Mouse (Mus musculus) heart, postnatal 36 days (tissue): Measurements from ENCODE around the gene Lbr. TPM values are rescaled to one million over a fixed set of nuclear protein-coding genes. Genes with fewer than 3 reads are reported as not detected.
A peak's percentile ranks its signal among the peaks of the same experiment; 100 is the strongest.

Experiments
- DNase-seq, 2 experiments: peaks; one replicate each; pipeline ENCODE4 v3.0.0; 2021 to 2022
- intact Hi-C: fragments of 180-260 bp; cut with DNase I; formaldehyde crosslinking; loops from one replicate; pipeline ENCODE4 v1.15.1; 2025
- total RNA-seq, 2 experiments: library from RNA; stranded (reverse); gene quantifications; 2 replicates each; pipeline ENCODE4 v1.2.3; 2021

The Lbr gene
- 10 to 100 TPM; 24.5 to 27.8 TPM for total RNA-seq

DNA sequence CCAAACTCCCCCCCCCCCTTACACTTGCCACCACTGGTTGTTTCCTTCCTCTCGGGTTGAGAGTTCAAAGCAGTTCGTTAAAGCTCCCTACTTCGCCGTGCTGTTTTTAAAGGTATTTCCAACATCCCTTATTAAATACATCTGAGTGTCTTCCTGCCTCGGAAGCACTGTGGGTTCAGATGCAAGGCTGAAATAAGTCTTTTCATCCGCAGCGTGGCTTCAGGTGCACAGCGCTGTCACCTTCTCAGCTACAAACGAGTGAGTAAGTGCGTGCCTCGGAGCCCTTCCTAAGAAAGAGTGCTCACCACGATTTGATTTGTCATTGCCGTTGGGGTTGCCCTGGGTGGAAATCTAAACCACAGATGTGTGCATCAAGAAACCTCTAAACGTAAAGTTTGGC, at the start of gene Lbr:
Lbr (minus strand) TSS at position 266 of the 400 bp plus-strand sequence.
- intact Hi-C loops: loop anchor here (10.0 kb wide), 1 partner anchor 442 kb away; the partner anchor contains the start of gene Degs1
- peak in 1 of 2 experiments; percentile 40 for DNase-seq

DNA sequence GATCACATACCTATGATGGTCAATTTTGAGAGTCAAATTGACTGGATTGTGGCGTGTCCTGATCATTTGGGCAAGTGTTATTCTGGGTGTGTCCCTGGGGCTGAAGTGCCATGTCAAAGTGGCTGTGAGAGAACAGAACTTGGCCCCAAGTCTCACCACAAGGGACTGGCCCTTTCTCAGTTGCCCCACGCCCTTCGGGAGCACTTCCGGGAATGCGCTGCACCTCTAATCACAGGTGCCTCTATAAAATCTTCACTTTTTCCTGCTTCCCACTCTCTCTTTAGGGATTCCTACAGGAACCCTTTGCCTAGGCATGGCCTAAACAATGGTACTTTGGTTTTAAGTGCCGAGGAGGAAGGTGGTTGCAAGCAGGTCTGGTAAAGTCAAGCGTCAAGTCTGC, 46.8 kb upstream of the Lbr start:
- intact Hi-C loops: loop anchor here (5.0 to 10.0 kb wide), 2 partner anchors 123 to 655 kb away; no protein-coding TSS in a partner anchor
- DNase-seq: no peak

DNA sequence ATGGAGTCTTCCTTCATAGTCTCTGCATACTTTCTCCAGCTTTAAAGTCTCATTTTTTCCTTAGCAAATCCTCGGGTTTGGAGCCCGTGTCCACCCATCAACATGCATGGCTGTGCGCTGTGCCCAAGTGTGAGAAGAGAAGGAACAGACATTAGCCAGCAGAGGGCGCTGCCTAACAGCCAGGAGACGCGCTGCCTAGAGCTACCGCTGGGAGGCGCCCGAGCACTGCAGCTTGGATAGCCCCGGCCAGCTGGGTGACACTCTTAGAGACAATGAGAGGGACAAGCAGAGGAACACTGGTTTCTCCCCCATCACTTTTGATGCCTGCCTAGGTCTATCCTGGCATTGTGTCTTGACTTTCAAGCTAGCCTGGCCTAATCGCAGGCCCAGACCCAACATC, 46.0 kb upstream of the Lbr start:
- peak; percentile 95 to 97 for DNase-seq
- intact Hi-C loops: loop anchor here (1.0 to 10.0 kb wide), 3 partner anchors 226 to 656 kb away; no protein-coding TSS in a partner anchor

DNA sequence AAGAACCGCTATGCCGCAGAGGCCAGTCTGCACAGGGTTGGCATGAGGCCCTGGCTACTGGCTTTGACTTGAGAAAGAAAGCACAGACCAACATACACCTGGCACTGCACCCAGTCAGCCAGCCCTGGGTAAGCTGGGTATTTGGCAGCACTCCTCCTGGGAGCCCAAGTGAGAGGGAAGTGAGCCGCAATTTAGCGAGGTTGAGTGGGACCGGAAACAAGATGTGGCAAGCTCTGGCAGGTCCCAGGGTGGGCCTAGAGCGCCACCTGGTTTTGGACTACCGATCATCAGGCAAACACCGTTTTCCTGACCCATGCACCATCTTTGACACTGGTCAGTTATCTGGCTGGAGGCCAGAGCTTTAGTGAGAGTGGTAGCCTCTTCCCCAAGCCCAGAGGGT, 38.7 kb upstream of the Lbr start:
- peak; percentile 69 to 70 for DNase-seq
- intact Hi-C loops: loop anchor here (2.0 to 10.0 kb wide), 5 partner anchors 41 to 663 kb away; no protein-coding TSS in a partner anchor

DNA sequence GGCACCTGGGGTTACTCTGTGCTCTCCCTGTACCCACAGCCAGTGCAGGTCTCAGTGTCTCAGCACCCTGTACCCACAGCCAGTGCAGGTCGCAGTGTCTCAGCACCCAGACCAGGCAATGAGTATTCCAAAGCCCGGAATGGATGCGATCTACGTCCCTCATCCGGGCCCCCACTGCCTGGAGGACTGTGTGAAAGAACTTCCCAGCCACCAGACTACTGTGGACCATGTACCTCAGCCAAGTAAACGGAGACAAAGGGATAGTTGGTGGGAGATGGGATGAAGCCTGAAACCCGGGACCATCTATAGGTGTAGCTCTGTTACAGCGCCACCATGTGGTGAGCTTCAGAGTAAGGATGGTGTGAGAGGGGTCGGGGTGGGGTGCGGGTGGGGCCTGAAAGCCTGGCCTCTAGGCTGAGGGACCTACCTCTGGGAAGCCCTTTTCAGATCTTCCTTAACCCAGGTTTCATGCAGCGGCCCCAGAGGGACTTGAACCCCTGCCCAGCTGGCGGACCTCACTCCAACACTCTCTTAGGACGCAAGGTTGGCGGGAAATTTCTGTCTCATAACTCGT, 38.0 kb upstream of the Lbr start:
- intact Hi-C loops: loop anchor here (2.0 to 10.0 kb wide), 5 partner anchors 40 to 664 kb away; no protein-coding TSS in a partner anchor
- no peak for DNase-seq

DNA sequence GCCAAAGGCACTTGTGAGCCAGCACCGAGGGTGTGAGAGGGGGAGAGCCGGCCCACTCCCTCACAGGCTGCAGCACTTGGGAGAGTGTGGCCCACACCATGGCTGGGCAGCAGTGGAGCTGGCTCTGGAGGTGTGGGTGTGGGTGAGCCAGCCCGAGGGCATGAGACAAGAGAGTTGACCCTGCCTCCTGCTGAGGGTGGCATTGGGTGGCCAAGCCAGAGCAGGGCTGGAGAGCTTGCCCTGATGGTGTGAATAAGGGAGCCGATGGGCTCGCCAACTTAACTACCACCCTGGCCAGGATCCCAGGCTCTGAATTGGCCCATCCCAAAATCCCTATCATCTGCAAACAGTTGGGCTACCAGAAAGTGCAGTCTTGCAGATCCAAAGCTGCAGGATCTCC, 35.6 kb upstream of the Lbr start:
- intact Hi-C loops: no loop called here
- no peak for DNase-seq

DNA sequence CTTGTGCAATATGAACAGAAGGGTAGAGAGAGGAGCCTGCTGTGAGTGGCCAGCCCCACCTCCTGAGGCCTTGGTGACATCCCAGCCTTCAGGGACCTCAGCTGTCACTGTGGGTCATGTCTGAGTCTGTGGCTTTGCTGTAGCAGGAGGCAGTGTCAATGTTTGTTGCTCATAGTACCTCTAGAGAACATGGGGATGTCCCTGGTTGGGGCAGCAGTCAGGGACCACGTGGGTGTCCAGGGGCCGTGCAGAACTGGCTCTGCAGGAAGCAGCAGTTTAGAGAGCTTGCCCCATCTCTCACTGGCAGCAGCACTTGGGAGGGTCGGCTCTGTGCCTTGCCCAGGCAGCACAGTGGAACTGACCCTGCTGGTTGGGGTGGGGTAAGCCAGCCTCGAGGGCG, 34.2 kb upstream of the Lbr start:
- intact Hi-C loops: no loop called here
- no peak for DNase-seq

DNA sequence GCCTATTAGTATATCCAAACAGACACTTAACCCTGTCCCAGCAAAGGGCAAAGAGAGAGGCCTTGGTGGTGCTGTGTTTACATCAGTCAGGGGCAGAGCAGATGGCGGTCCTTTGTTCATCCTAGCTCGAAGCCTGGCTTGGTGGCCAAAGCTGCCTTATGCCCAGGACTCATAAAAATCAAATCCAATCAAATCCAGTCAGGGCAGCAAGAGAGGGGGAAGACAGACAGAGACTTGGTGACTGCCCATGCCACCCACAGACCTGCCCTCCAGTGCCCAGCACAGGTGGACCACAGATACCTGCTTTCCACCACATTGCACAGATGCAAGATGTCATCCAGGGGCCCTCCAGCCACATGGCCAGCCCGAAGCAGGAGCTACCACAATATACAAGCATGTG, 33.8 kb upstream of the Lbr start:
- DNase-seq: no peak
- intact Hi-C loops: no loop called here

DNA sequence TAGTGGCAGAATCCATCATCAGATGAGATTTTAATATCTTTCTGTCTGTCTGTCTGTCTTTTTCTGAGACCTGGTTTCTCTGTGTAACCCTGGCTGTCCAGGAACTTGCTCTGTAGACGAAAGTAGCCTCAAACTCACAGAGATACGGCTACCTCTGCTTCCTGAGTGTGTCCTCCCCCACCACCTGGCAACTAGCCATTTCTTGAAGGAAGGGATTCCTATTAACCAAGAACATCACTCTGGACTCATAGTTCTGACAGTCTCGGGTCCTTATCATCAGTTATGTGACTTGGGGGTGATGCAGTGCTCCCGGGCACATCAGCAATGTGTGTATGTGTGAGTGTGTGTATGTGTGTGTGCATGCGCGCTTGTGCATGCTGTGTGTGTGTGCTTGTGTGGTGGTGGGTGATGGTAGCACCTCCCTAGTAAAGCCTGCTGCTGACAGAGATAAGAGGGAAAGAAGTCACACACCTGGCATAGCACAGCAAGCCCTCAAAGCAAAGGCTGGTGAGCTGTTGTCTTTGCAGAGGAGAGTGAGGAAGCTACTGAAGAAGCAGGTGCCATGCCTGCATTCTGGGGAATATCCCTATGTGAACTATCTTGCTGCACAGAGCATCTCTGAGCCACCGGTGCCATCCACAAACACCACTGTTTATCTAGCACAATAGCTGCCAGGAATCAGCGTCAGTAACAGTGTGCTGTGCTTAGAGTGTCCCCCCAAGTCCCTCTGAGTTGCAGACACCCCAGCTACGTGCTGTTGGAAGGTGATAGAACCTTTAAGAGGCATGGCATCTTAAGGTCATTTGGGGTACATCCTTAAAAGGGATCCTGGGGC, 30.5 kb upstream of the Lbr start:
- intact Hi-C loops: no loop called here
- DNase-seq: no peak

DNA sequence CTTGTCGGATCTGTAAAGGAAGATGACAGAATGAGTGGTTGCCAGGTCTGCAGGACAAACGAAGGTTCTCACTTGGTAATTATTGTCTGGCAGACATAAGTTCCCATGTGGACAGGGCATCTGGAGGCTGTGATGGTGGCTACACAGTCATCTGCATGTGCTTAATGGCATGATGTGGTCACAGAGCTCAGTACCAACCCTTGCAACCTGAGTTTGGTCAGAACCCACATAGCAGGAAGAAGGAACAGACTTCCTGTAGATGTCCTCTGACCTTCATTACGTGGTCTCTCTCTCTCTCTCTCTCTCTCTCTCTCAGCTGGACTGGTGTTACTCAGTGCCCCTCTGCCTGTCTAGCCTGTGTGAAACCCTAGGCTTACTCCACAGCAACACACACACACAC, 29.8 kb upstream of the Lbr start:
- DNase-seq: no peak
- intact Hi-C loops: no loop called here

DNA sequence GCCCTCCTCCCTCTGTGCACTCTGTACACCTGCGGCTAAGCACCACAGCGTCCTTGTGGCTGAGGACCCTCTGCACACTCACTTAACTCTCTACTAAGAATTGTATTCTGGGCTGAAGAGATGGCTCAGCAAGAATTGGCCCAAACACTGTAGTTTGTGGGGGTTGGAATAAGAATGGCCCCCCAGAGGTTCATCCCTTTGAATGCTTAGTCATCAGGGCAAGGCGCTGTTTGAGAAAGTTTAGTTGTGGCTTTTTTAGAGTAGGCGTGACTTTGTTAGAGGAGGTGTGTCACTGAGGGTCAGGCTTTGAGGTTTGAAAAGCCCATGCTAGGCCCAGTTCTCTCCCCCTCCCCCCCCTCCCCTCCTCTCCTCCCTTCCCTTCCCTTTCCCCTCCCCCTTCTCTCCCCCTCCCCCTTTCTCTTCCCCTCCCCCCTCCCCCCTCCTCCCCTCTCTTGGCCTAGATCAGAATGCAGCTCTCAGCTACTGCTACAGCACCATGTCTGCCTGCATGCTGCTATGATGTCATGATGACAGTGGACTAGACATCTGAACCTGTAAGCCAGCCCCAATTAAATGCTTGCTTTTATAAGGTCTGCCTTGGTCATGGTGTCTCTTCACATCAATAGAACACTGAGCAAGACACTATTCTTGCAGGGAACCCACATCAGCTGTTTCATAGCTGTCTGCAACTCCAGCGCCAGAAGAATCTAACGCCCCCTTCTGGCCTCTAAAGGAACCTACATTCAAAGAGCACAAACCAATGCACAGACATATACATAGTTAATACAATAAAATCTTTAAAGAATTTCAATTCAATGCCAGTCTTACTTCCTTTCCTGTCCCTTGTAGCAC, 23.8 kb upstream of the Lbr start:
- intact Hi-C loops: no loop called here
- no peak for DNase-seq

DNA sequence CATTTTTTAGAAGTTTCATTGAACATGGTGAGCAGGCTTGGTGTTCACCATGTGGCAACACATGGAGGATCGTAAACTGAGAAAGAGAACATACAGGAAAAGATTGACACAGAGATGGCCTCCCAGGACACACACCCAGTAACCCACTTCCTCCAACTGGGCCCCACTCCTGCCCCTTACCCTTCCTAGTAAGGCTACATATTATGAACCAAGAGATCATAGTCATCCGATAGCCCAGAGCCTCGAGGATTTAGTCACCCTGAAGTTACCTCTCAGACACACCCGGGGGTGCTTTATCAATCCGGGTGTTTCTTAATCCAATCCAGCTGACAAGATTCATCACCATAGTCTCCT, 23.0 kb upstream of the Lbr start:
- no peak for DNase-seq

DNA sequence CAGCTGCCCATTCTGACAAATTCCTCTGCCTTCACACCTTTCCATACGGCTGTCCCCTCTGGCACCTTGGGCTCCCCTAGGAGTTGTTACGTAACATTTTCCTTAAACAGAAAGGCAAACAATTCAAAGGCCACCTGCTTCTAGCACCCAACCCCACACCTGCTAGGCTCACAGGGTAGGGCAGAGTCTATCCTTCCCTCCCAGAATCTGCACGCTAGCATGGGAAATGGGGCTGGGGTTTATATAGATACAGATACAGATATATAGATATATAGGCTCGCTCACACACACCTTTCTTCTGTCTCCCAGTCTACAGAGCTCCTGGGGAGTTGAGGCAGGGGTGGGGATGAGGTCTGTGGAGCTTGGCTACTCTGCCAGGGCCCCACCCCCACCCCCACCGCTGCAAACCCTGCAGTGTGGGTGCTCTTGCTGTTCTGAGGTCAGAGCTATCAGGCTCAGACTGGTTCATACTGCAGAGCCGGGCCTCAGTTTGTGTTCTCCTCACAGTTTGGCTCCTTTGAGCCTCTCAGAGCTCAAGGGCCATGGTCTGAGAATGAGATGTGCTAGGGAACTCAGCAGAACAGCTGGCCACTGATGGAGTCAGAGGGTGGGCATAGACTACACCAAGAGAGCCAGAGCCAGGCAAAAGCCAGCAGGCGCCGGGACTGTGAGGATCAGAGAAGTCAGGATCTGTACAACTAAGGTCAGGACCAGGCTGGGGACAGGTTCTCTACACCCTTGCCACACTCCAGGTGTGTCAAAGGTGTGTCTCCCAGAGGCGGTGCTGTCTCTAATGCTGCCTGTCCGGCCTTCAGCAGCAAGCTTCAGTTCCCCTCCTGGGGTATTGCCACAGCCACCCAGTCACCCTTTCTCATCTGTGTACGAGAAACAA, 22.4 kb upstream of the Lbr start:
- intact Hi-C loops: no loop called here
- no peak for DNase-seq

More for the DNA sequence above, 23.0 kb upstream of the Lbr start:
- intact Hi-C loops: no loop called here

DNA sequence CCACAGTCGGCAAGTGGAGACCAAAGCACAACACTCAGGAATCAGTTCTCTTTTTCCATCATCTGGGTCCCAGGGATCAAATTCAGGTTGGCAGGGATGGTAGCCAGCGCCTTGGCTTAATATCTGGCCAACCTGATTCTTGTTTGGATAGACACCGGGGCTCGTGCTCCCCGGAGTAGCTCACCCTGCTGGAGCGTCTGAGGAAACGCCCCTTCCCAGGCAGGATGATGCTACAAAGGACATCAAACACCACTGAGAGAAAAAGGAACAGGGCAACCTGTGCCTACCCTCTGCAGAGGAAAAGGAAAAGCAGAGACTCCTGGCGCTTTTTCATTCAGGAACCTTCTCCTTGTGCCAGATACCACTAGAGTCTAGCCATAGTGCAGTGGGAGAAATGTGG, 20.6 kb upstream of the Lbr start:
- no peak for DNase-seq
- intact Hi-C loops: no loop called here

DNA sequence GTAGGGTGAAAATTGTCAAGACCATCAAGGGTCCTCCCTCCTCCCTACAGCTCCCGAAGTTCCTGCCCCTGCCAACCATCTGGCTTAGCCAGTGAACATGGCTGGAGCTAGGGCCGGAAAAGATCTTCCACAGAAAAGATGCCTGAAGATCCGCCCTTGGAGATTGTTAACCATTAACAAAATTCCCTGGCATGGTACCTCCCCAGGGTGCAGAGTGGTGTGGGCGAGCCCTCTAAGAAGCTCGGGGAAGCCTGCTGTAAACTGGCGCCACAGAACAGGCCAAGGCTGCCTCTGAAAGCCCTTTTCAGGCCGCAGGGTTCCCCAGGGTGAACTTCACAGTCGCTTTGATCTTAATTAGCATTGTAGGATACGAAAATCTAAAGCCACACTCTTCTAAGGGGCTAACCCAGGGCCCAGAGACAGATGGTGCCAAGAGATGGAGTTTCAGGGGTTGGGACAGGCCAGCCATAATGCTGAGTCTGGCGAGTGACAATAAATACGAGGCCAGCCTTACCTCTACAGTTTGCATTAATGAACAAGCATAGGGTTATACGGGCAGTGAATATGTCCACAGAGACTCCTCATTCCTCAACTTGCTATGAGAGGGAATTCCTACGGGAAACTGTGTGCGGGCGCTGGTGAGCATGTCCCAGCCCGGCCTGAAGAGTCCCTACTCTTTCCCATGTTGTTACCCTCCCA, 20.0 kb upstream of the Lbr start:
- intact Hi-C loops: no loop called here
- no peak for DNase-seq

DNA sequence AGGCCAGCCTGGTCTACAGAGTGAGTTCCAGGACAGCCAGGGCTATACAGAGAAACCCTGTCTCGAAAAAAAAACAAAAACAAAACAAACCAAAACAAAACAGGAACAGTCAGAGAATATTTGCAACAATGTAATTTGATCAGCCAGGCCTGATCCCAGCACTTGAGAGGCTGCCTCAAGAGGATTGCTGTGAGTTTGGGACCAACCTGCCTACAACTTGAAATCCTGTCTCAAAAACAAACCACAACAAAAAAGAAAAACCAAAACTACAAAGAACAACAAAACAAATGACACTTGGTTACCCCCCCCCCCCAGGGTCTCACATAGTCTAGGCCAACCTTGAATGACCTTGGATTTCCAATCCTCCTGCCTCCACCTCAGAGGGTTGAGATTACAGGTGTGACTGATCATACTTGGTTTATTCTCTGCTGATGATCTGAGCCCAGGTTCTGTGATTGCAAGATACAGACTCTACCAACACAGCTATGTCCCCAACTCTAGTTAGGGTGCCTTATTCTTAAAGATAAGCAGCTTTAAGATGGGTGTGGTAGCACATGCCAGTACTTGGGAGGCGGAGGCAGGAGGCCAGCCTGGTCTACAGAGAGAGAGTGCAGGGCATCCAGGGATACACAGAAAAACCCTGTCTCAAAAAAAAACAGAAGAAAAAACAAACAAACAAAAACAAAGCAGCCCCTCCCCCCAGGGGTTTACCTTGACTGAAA, 18.5 kb upstream of the Lbr start:
- DNase-seq: no peak
- intact Hi-C loops: no loop called here

DNA sequence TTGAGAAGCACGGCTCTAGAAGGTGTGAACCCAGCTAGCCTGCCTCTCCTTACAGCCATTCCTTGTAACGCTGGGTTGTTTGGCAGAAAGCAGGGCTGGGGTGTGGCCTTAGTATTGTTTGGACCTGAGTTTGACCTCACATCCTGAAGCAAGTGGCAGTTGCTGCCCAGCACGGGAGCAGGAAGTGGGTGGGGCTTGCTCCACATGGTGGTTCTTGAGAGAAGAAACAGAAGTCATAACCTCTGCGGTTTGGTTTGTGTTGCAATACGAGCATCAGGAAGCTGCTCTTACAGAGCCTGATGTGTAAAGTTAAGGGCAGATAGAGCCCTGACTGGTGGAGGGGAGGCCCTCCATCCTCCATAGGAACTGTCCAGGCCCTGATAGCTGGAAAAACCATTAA, 17.8 kb upstream of the Lbr start:
- DNase-seq: peak; percentile 68 to 77
- intact Hi-C loops: no loop called here

DNA sequence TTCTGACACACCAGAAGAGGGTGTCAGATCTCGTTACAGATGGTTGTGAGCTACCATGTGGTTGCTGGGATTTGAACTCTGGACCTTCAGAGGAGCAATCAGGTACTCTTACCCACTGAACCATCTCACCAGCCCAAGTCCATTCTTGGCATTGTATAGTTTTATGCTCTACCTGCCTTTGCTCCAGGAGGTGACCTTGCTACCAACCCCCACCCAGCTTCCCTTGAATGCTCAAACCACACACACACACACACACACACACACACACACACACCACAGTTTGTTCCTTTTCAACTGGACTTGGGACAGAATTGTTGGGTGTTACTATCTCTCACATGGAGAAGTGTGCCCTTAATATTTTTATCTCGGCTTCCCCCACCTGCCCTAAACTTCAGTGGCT, 13.5 kb upstream of the Lbr start:
- DNase-seq: no peak
- intact Hi-C loops: no loop called here

DNA sequence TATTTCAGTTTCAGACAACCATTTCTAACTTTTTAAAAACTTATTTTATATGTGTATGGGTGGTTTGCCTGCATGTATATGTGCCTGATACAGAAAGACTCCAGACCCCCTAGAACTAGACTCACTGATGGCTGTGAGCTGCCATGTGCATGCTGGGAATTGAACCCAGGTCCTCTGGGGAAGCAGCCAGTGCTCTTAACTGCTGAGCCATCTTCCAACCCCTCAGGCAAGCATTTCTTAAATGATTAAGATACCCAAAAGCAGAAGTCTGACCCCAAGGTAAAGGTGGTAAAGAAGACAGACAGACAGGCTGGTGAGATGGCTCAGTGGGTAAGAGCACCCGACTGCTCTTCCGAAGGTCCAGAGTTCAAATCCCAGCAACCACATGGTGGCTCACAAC, 12.0 kb upstream of the Lbr start:
- intact Hi-C loops: no loop called here
- DNase-seq: no peak
